Mouse (Mus musculus) brain, embryonic 14.5 days (tissue): ENCODE measurements at regions not wholly inside any gene's neighbourhood (a gene's known extent, or its start where the extent isn't known, plus 50 kb on each side); places are given as distances from the start of the nearest gene placed in this dataset.

ENCODE experiments used
- CTCF ChIP-seq: fragments of 200-500 bp; IDR thresholded peaks from 2 replicates; pipeline ENCODE4 v1.5.1; 2012; ENCODE audit warnings: inconsistent platforms, mild to moderate bottlenecking, moderate library complexity, borderline replicate concordance; ENCODE audit not compliant: insufficient read depth, insufficient read length; ENCODE audit errors: extremely low read depth
- POLR2A ChIP-seq: fragments of 200-500 bp; IDR thresholded peaks from 2 replicates; pipeline ENCODE4 v1.6.1; 2012; ENCODE audit warnings: mild to moderate bottlenecking, inconsistent platforms, borderline replicate concordance; ENCODE audit not compliant: poor library complexity, insufficient read depth, insufficient read length, severe bottlenecking; ENCODE audit errors: extremely low read depth

DNA sequence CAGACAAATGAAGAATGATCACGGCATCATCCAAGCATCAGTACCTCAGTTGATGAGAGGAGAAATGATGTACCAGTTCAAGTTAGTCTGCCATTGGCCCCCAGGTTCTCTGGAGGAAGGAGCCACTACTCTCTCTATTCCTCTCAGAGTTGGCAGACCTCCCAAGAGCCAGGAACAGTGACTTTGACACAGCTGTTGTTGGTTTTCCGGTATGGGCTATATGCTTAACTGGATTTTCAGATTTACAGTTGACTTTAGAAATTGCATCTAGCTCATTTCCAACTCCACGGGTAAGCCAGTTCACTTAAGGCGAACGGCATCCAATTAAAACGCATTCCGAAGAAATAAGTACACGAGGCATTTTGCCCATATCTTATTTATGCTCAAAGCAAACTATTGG, 182.9 kb upstream of the Ppargc1a start:
- no peak for TF ChIP-seq CTCF
- no peak for TF ChIP-seq POLR2A
